ENCODE assay signal across 12 mouse cellular contexts in the genomic region with DNA sequence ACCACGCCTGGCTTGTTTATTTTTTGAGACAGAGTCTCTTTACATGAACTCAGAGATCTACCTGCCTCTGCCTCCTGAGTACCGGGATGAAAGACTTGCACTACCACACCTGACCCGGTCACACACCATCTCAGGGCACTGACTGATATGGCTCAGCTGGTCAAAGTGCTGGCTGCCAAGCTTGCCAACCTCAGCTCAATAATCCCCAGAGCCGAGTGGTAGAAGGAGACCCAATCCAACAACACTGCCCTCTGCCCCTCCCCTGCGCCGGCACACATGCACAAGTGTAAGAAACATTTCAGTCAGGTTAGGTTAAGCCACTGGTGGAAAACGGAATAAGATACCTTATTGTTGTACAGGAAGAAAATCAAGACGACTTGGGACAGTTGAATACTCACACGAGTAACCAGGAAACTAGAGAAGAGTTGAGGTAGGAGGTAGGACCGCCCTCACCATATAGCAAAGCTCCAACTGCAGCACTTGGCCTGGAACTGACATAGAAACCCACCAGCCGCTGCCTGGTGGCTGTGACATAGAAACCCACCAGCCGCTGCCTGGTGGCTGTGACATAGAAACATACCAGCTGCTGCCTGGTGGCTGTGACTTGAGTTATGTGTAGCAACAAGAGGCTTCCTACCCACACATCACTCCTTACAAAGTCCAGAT. TPM values are rescaled to one million over a fixed set of nuclear protein-coding genes. Genes with fewer than 3 reads are reported as not detected.
DNase-seq lines count a peak whose midpoint lies in the region; ATAC-seq and TF ChIP-seq lines count a peak whose summit lies in the region.
"Had no signal": no experiment of that assay in that cellular context is flagged by ENCODE, and none has a peak within 500 bp of the region (broad histone marks: within the 10 kb centered on the region; RNA-seq: fewer than 3 reads in every experiment).

No protein-coding gene starts in this region.

- no peaks in the 10 kb centered on the region for H3K27me3 ChIP-seq in heart, postnatal 0 days (ENCODE audit: control insufficient read depth, insufficient read depth, low read length)
- no peaks in the 10 kb centered on the region for H3K27me3 ChIP-seq in heart, embryonic 10.5 days (ENCODE audit: insufficient read depth, poor library complexity, severe bottlenecking)
- no peaks in the 10 kb centered on the region for H3K27me3 ChIP-seq in kidney, embryonic 16.5 days (ENCODE audit: insufficient read depth, low read length)
- no peaks in the 10 kb centered on the region for H3K27me3 ChIP-seq in stomach, postnatal 0 days (ENCODE audit: control insufficient read depth, insufficient read depth, low read length)
- H3K27me3 ChIP-seq: heart, embryonic 15.5 days had no signal

- H3K9ac ChIP-seq in heart, postnatal 0 days (replicated peaks; ENCODE audit: low read depth, low read length), result no peak overlapping the region
- H3K9ac ChIP-seq in kidney, embryonic 16.5 days (replicated peaks; ENCODE audit: low read length), result no peak overlapping the region
- no peak overlapping the region for H3K9ac ChIP-seq in stomach, postnatal 0 days (ENCODE audit: low read length)
- H3K9ac ChIP-seq: heart, embryonic 15.5 days had no signal

- 0 out of 2 replicates have a peak overlapping the region, but pooled peaks have one; percentile 6 for H3K27ac ChIP-seq in heart, postnatal 0 days (ENCODE audit: low read depth)
- H3K27ac ChIP-seq in heart, embryonic 10.5 days, result no peak overlapping the region
- peak overlapping the region; percentile 31; the same call in 1 of the 2 replicates for H3K27ac ChIP-seq in kidney, embryonic 16.5 days (ENCODE audit: low read length)
- H3K27ac ChIP-seq in stomach, postnatal 0 days (replicated peaks), result no peak overlapping the region
- H3K27ac ChIP-seq: heart, embryonic 15.5 days; left cerebral cortex, adult 2 months had no signal

- H3K4me1 ChIP-seq in heart, postnatal 0 days (ENCODE audit: control insufficient read depth, insufficient read depth), result peaks cover 42% of the 10 kb centered on the region
- peaks cover 19% of the 10 kb centered on the region for H3K4me1 ChIP-seq in heart, embryonic 10.5 days
- H3K4me1 ChIP-seq in kidney, embryonic 16.5 days (ENCODE audit: insufficient read depth, low read length), result peaks cover 4% of the 10 kb centered on the region
- no peaks in the 10 kb centered on the region for H3K4me1 ChIP-seq in stomach, postnatal 0 days (replicated peaks; ENCODE audit: control insufficient read depth, insufficient read depth)

- no peak for TF ChIP-seq EP300 in heart, postnatal 0 days (IDR thresholded peaks at IDR 0.05; ENCODE audit: low read depth)
- no peak for TF ChIP-seq EP300 in stomach, postnatal 0 days (optimal IDR thresholded peaks at IDR 0.05)

- no peak for DNase-seq in heart, postnatal 0 days (ENCODE audit: low spot score)
- DNase-seq in heart, embryonic 10.5 days (ENCODE audit: low spot score), result no peak
- peak; percentile 56 for DNase-seq in thymus, postnatal 4 days
- no peak for DNase-seq in thymus, postnatal 36 days
- DNase-seq in stomach, postnatal 0 days (ENCODE audit: low spot score), result peak; percentile 45
- DNase-seq in spleen, postnatal 36 days (ENCODE audit: low spot score in 2 of 2), result no peak
- DNase-seq in ovary, postnatal 10 days (ENCODE audit: low spot score), result no peak
- DNase-seq: thymus, postnatal 25 days had no signal

- no peak overlapping the region for H3K4me2 ChIP-seq in heart, postnatal 0 days (ENCODE audit: low read depth, low read length)
- no peak overlapping the region for H3K4me2 ChIP-seq in kidney, embryonic 16.5 days (replicated peaks; ENCODE audit: low read depth, low read length)
- H3K4me2 ChIP-seq in stomach, postnatal 0 days (replicated peaks; ENCODE audit: low read depth), result no peak overlapping the region
- H3K4me2 ChIP-seq: heart, embryonic 15.5 days had no signal

- H3K36me3 ChIP-seq in heart, postnatal 0 days (replicated peaks; ENCODE audit: control insufficient read depth, insufficient read depth, low read length), result peaks cover 8% of the 10 kb centered on the region; the same call in 1 of the 2 replicates
- H3K36me3 ChIP-seq in heart, embryonic 10.5 days, result no peaks in the 10 kb centered on the region
- H3K36me3 ChIP-seq in kidney, embryonic 16.5 days (ENCODE audit: insufficient read depth, low read length), result no peaks in the 10 kb centered on the region
- H3K36me3 ChIP-seq in stomach, postnatal 0 days (ENCODE audit: control insufficient read depth, insufficient read depth, low read length), result no peaks in the 10 kb centered on the region
- H3K36me3 ChIP-seq: heart, embryonic 15.5 days had no signal

- no peak for ATAC-seq in heart, postnatal 0 days (ENCODE audit: insufficient read depth, low read depth)
- peak; percentile 49; the same call in 1 of the 2 replicates for ATAC-seq in kidney, embryonic 16.5 days (ENCODE audit: low FRiP score, low TSS enrichment)
- peak; percentile 3; the same call in 1 of the 2 replicates for ATAC-seq in stomach, postnatal 0 days (ENCODE audit: low FRiP score, low TSS enrichment)

- H3K9me3 ChIP-seq in heart, postnatal 0 days (replicated peaks; ENCODE audit: control insufficient read depth, low read length), result no peaks in the 10 kb centered on the region
- no peaks in the 10 kb centered on the region for H3K9me3 ChIP-seq in heart, embryonic 10.5 days
- H3K9me3 ChIP-seq in kidney, embryonic 16.5 days (ENCODE audit: low read length), result no peaks in the 10 kb centered on the region
- no peaks in the 10 kb centered on the region for H3K9me3 ChIP-seq in stomach, postnatal 0 days (ENCODE audit: control insufficient read depth, low read length)
- H3K9me3 ChIP-seq: heart, embryonic 15.5 days had no signal

- WGBS in heart, postnatal 0 days, result 90% methylated on average over 12 of the region's 12 CpGs
- 87% methylated on average over 12 of the region's 12 CpGs for WGBS in heart, embryonic 10.5 days
- 54% methylated on average over 12 of the region's 12 CpGs for WGBS in kidney, embryonic 16.5 days
- 79% methylated on average over 12 of the region's 12 CpGs for WGBS in stomach, postnatal 0 days

- no peak overlapping the region for H3K4me3 ChIP-seq in heart, postnatal 0 days (ENCODE audit: low read depth, low read length)
- no peak overlapping the region for H3K4me3 ChIP-seq in heart, embryonic 10.5 days
- H3K4me3 ChIP-seq in kidney, embryonic 16.5 days (ENCODE audit: low read length), result no peak overlapping the region
- no peak overlapping the region for H3K4me3 ChIP-seq in stomach, postnatal 0 days (ENCODE audit: low read depth, low read length)
- H3K4me3 ChIP-seq: erythroblast, embryonic 14.5 days; heart, embryonic 15.5 days; left cerebral cortex, adult 2 months had no signal

- TF ChIP-seq CTCF in heart, postnatal 0 days (IDR thresholded peaks at IDR 0.05; ENCODE audit: low read depth), result no peak
- no peak for TF ChIP-seq CTCF in stomach, postnatal 0 days (IDR thresholded peaks at IDR 0.05; ENCODE audit: low read depth)

RNA-seq across cellular contexts. Expression of gene Frmd8, which starts 40.7 kb away (rescaled TPM):
- 29.1 and 53.8 TPM in 2 replicates for total RNA-seq in heart, postnatal 0 days (2014; rRNA removed; ENCODE audit: low replicate concordance)
- polyA plus RNA-seq in heart, postnatal 0 days (2015; fragmentation: Nextera tagmentation; extraction: Ambion mirVana), result 12.8 and 14.9 TPM in 2 replicates
- polyA plus RNA-seq in heart, embryonic 10.5 days (2016; fragmentation: Nextera tagmentation; extraction: Ambion mirVana), result 40.6 and 46.3 TPM in 2 replicates
- 50.6 and 52.9 TPM in 2 replicates for polyA plus RNA-seq in kidney, embryonic 16.5 days (2015; fragmentation: Nextera tagmentation; extraction: Ambion mirVana)
- polyA plus RNA-seq in stomach, postnatal 0 days (2015; fragmentation: Nextera tagmentation; extraction: Ambion mirVana), result 13.8 and 18.8 TPM in 2 replicates

RNA-seq across cellular contexts. Expression of gene Slc25a45, which starts 43.2 kb away (rescaled TPM):
- total RNA-seq in heart, postnatal 0 days (2014; rRNA removed; ENCODE audit: low replicate concordance), result 3.1 and 4.8 TPM in 2 replicates
- 2.8 and 2.9 TPM in 2 replicates for polyA plus RNA-seq in heart, postnatal 0 days (2015; fragmentation: Nextera tagmentation; extraction: Ambion mirVana)
- polyA plus RNA-seq in heart, embryonic 10.5 days (2016; fragmentation: Nextera tagmentation; extraction: Ambion mirVana), result 2.1 and 2.5 TPM in 2 replicates
- 14.8 and 15.7 TPM in 2 replicates for polyA plus RNA-seq in kidney, embryonic 16.5 days (2015; fragmentation: Nextera tagmentation; extraction: Ambion mirVana)
- polyA plus RNA-seq in stomach, postnatal 0 days (2015; fragmentation: Nextera tagmentation; extraction: Ambion mirVana), result 2.9 and 3.2 TPM in 2 replicates
- polyA plus RNA-seq: erythroblast, embryonic 14.5 days had no signal

RNA-seq across cellular contexts. Expression of gene Tigd3, which starts 59.6 kb away (rescaled TPM):
- 0.81 and 3.3 TPM in 2 replicates for total RNA-seq in heart, postnatal 0 days (2014; rRNA removed; ENCODE audit: low replicate concordance)
- polyA plus RNA-seq in heart, postnatal 0 days (2015; fragmentation: Nextera tagmentation; extraction: Ambion mirVana), result 0.85 and 0.91 TPM in 2 replicates
- 2.4 and 2.9 TPM in 2 replicates for polyA plus RNA-seq in heart, embryonic 10.5 days (2016; fragmentation: Nextera tagmentation; extraction: Ambion mirVana)
- polyA plus RNA-seq in kidney, embryonic 16.5 days (2015; fragmentation: Nextera tagmentation; extraction: Ambion mirVana), result 3.7 and 4.4 TPM in 2 replicates
- polyA plus RNA-seq in stomach, postnatal 0 days (2015; fragmentation: Nextera tagmentation; extraction: Ambion mirVana), result 0.77 and 1.0 TPM in 2 replicates

Comparison
In these comparisons a context has a peak if more than half of its experiments do, and no peak if none do; other contexts are left out.
1. DNase-seq: peak in thymus, postnatal 4 days (single experiment) and stomach, postnatal 0 days (single experiment); none in heart, postnatal 0 days (single experiment), heart, embryonic 10.5 days (single experiment), thymus, postnatal 36 days (0 of 2), spleen, postnatal 36 days (0 of 2) and ovary, postnatal 10 days (single experiment).
2. H3K27ac ChIP-seq: peak in heart, postnatal 0 days (single experiment) and kidney, embryonic 16.5 days (single experiment); none in heart, embryonic 10.5 days (single experiment) and stomach, postnatal 0 days (single experiment).